Mouse (Mus musculus) megakaryocyte, embryonic 14.5 days (primary cell): ENCODE results near the gene Ccnl1.

Experiments
- FLI1 ChIP-seq: IDR thresholded peaks from 2 replicates; pipeline ENCODE4 v1.6.1; 2012; ENCODE audit warnings: low read length, inconsistent platforms, mixed read lengths
- GATA1 ChIP-seq: IDR thresholded peaks from 3 replicates; pipeline ENCODE4 v1.6.1; 2012; ENCODE audit warnings: mixed read lengths, low read length, inconsistent platforms, borderline replicate concordance

GRCm38 (mm10) chr3:65933726-65934125 lies 24.3 kb downstream of the Ccnl1 start:
- no peak for TF ChIP-seq GATA1
- TF ChIP-seq FLI1, result no peak
